ENCODE assay signal across 8 mouse cellular contexts in genomic region chr6:117675059-117675800, GRCm38 (mm10).
A peak's percentile ranks its signal among the peaks of the same experiment; 100 is the strongest.
DNase-seq lines count a peak whose midpoint lies in the region; ATAC-seq and TF ChIP-seq lines count a peak whose summit lies in the region.
"Had no signal": no experiment of that assay in that cellular context is flagged by ENCODE, and none has a peak within 500 bp of the region (broad histone marks: within the 10 kb centered on the region; RNA-seq: fewer than 3 reads in every experiment).

No protein-coding gene starts in this region.

- TF ChIP-seq POLR2A in CH12.LX (IDR thresholded peaks at IDR 0.05; ENCODE audit: low read depth, low read length): no peak

- H3K27me3 ChIP-seq in intestine, postnatal 0 days (replicated peaks; ENCODE audit: control insufficient read depth, insufficient read depth, low read length): no peaks in the 10 kb centered on the region
- no peaks in the 10 kb centered on the region for H3K27me3 ChIP-seq in intestine, embryonic 15.5 days (replicated peaks)
- peaks cover 74% of the 10 kb centered on the region for H3K27me3 ChIP-seq in CH12.LX (replicated peaks)

- TF ChIP-seq CTCF in intestine, postnatal 0 days (IDR thresholded peaks at IDR 0.05; ENCODE audit: low read depth): peak; percentile 95
- peak; percentile 80 to 100 for TF ChIP-seq CTCF in CH12.LX (conservative IDR thresholded peaks at IDR 0.05 in 1 of 2, IDR thresholded peaks at IDR 0.05 in 1 of 2; ENCODE audit: low read depth in 2 of 2, low read length in 2 of 2)

- no peak overlapping the region for H3K4me2 ChIP-seq in intestine, postnatal 0 days (replicated peaks; ENCODE audit: low read depth)
- H3K4me2 ChIP-seq in intestine, embryonic 15.5 days (replicated peaks): no peak overlapping the region
- H3K4me2 ChIP-seq in CH12.LX (ENCODE audit: insufficient read depth, low read depth, poor library complexity, severe bottlenecking): no peak overlapping the region

- DNase-seq in CH12.LX (ENCODE audit: extremely low read depth): peak; percentile 50
- peak; percentile 41 for DNase-seq in T-cell, adult 2 months (ENCODE audit: low spot score)
- peak; percentile 64 for DNase-seq in retina, embryonic 14.5 days (ENCODE audit: low spot score)
- DNase-seq in layer of hippocampus, adult 9-11 months: no peak

- H3K4me3 ChIP-seq in intestine, postnatal 0 days (ENCODE audit: low read depth, low read length): no peak overlapping the region
- no peak overlapping the region for H3K4me3 ChIP-seq in intestine, embryonic 15.5 days (replicated peaks)
- H3K4me3 ChIP-seq in CH12.LX (replicated peaks in 1 of 3; ENCODE audit: low read depth in 2 of 3, low read length in 2 of 3, poor library complexity in 1 of 3): no peak overlapping the region
- H3K4me3 ChIP-seq: myocyte had no signal

- no peak overlapping the region for H3K27ac ChIP-seq in intestine, postnatal 0 days (ENCODE audit: low read depth, low read length)
- no peak overlapping the region for H3K27ac ChIP-seq in intestine, embryonic 15.5 days
- H3K27ac ChIP-seq in CH12.LX (ENCODE audit: insufficient read depth, low read depth): no peak overlapping the region

- no peak overlapping the region for H3K9ac ChIP-seq in intestine, postnatal 0 days (ENCODE audit: low read depth, low read length)
- H3K9ac ChIP-seq in intestine, embryonic 15.5 days: no peak overlapping the region
- H3K9ac ChIP-seq in CH12.LX (ENCODE audit: insufficient read depth, low read depth): no peak overlapping the region

- no peaks in the 10 kb centered on the region for H3K4me1 ChIP-seq in intestine, postnatal 0 days (replicated peaks; ENCODE audit: control insufficient read depth, insufficient read depth, low read length)
- H3K4me1 ChIP-seq in intestine, embryonic 15.5 days (replicated peaks): peaks cover 11% of the 10 kb centered on the region
- peaks cover 0 to 12% of the 10 kb centered on the region in 2 experiments; a peak in 1 of 4 replicates for H3K4me1 ChIP-seq in CH12.LX (ENCODE audit: control insufficient read depth in 1 of 2, insufficient read depth in 2 of 2)

- no peak for TF ChIP-seq EP300 in CH12.LX (IDR thresholded peaks at IDR 0.05; ENCODE audit: low read length)

- H3K79me2 ChIP-seq in CH12.LX (replicated peaks; ENCODE audit: control insufficient read depth, extremely low read depth, insufficient read depth, poor library complexity, severe bottlenecking): no peaks in the 10 kb centered on the region

- dilution Hi-C loops in CH12.LX (cut with MboI; ENCODE audit: extremely low pct_ligation_motif_present, extremely low pct_unique_long_range_greater_than_20kb, low sequenced_read_pairs): no loop called here

- in situ Hi-C loops in CH12.LX (cut with MboI; ENCODE audit: low pct_ligation_motif_present, low pct_unique_long_range_greater_than_20kb, low sequenced_read_pairs): loop anchor here (10.0 kb wide), 1 partner anchor 150 kb away; no protein-coding TSS in a partner anchor

- peak; percentile 35 for TF ChIP-seq RAD21 in CH12.LX (IDR thresholded peaks at IDR 0.05; ENCODE audit: low read depth, low read length)

- 58% methylated on average over 15 of the region's 15 CpGs for WGBS in intestine, postnatal 0 days
- WGBS in intestine, embryonic 15.5 days: 58% methylated on average over 15 of the region's 15 CpGs

- H3K36me3 ChIP-seq in intestine, postnatal 0 days (ENCODE audit: control insufficient read depth, insufficient read depth): no peaks in the 10 kb centered on the region
- H3K36me3 ChIP-seq in intestine, embryonic 15.5 days: no peaks in the 10 kb centered on the region
- no peaks in the 10 kb centered on the region for H3K36me3 ChIP-seq in CH12.LX (replicated peaks in 1 of 2; ENCODE audit: control insufficient read depth in 1 of 2, insufficient read depth in 1 of 2, low read length in 1 of 2)

- ATAC-seq in intestine, postnatal 0 days: no peak; the same call in 1 of the 2 replicates
- no peak; the same call in 1 of the 2 replicates for ATAC-seq in intestine, embryonic 15.5 days
- peak; percentile 65 for ATAC-seq in granulocyte monocyte progenitor cell, adult 5-6 weeks (replicated peaks; ENCODE audit: poor library complexity, severe bottlenecking)

- H3K9me3 ChIP-seq in intestine, postnatal 0 days (ENCODE audit: control insufficient read depth): no peaks in the 10 kb centered on the region
- no peaks in the 10 kb centered on the region for H3K9me3 ChIP-seq in intestine, embryonic 15.5 days
- H3K9me3 ChIP-seq in CH12.LX (replicated peaks; ENCODE audit: low read length): peaks cover 3% of the 10 kb centered on the region

TF ChIP-seq in CH12.LX, 34 proteins besides CTCF, POLR2A, EP300 and RAD21:
- TF ChIP-seq MAX (IDR thresholded peaks at IDR 0.05; ENCODE audit: low read length) (0 out of 2 replicates have a peak, but pooled peaks have one; percentile 28), ZMIZ1 (IDR thresholded peaks at IDR 0.05; ENCODE audit: low read depth, low read length) (no peak), TCF12 (IDR thresholded peaks at IDR 0.05; ENCODE audit: low read depth, low read length) (0 out of 2 replicates have a peak, but pooled peaks have one; percentile 29), RCOR1 (conservative IDR thresholded peaks at IDR 0.05; ENCODE audit: low read depth, low read length) (no peak), ZKSCAN1 (IDR thresholded peaks at IDR 0.05; ENCODE audit: borderline replicate concordance, low read depth, low read length) (no peak), MAZ (IDR thresholded peaks at IDR 0.05; ENCODE audit: low read depth, low read length) (no peak), JUND (conservative IDR thresholded peaks at IDR 0.05; ENCODE audit: low read depth, low read length) (no peak), GABPA (IDR thresholded peaks at IDR 0.05; ENCODE audit: insufficient replicate concordance, low read depth, low read length) (no peak), HCFC1 (IDR thresholded peaks at IDR 0.05; ENCODE audit: low read depth, low read length) (no peak), SMC3 (IDR thresholded peaks at IDR 0.05; ENCODE audit: low read depth, low read length) (peak; percentile 75), USF1 (IDR thresholded peaks at IDR 0.05; ENCODE audit: low read depth, low read length) (no peak), MAFK (IDR thresholded peaks at IDR 0.05; ENCODE audit: insufficient replicate concordance, low read length) (no peak), MYC (IDR thresholded peaks at IDR 0.05; ENCODE audit: low read depth, low read length) (no peak), POLR2AphosphoS2 (IDR thresholded peaks at IDR 0.05; ENCODE audit: low read depth, low read length) (no peak), CHD2 (IDR thresholded peaks at IDR 0.05; ENCODE audit: low read length) (no peak), MEF2A (IDR thresholded peaks at IDR 0.05; ENCODE audit: borderline replicate concordance, low read depth, low read length) (0 out of 2 replicates have a peak, but pooled peaks have one; percentile 23), IRF4 (IDR thresholded peaks at IDR 0.05; ENCODE audit: low read depth, low read length) (no peak), PAX5 (IDR thresholded peaks at IDR 0.05; ENCODE audit: low read length) (no peak), CHD1 (IDR thresholded peaks at IDR 0.05; ENCODE audit: low read depth, low read length) (no peak), JUN (IDR thresholded peaks at IDR 0.05; ENCODE audit: insufficient read depth, low read depth, low read length) (no peak), ZC3H11A (IDR thresholded peaks at IDR 0.05; ENCODE audit: low read depth, low read length) (no peak), MXI1 (IDR thresholded peaks at IDR 0.05; ENCODE audit: low read depth, low read length) (no peak), ETS1 (conservative IDR thresholded peaks at IDR 0.05; ENCODE audit: low read depth, low read length) (no peak), BHLHE40 (IDR thresholded peaks at IDR 0.05; ENCODE audit: low read depth, low read length) (no peak), NRF1 (IDR thresholded peaks at IDR 0.05; ENCODE audit: low read depth, low read length) (no peak), USF2 (conservative IDR thresholded peaks at IDR 0.05; ENCODE audit: low read depth, low read length) (no peak), SIN3A (IDR thresholded peaks at IDR 0.05; ENCODE audit: low read length) (no peak), ELF1 (IDR thresholded peaks at IDR 0.05; ENCODE audit: low read depth, low read length) (no peak), NELFE (IDR thresholded peaks at IDR 0.05; ENCODE audit: low read depth, low read length) (peak; percentile 79; the same call in 1 of the 2 replicates), UBTF (IDR thresholded peaks at IDR 0.05; ENCODE audit: low read depth, low read length) (no peak), KAT2A (IDR thresholded peaks at IDR 0.05; ENCODE audit: insufficient replicate concordance, low read length) (no peak), TBP (conservative IDR thresholded peaks at IDR 0.05; ENCODE audit: low read depth, low read length) (no peak)
